Mouse (Mus musculus) brain, embryonic 14.5 days (tissue): Measurements from ENCODE around the gene Cela2a. TPM values are rescaled to one million over a fixed set of nuclear protein-coding genes. Genes with fewer than 3 reads are reported as not detected.
A peak's percentile ranks its signal among the peaks of the same experiment; 100 is the strongest.

ENCODE experiments used
- DNase-seq: peaks from one replicate; pipeline ENCODE4 v3.0.0-alpha.2; 2011; ENCODE audit warnings: low read depth
- CTCF ChIP-seq: fragments of 200-500 bp; IDR thresholded peaks from 2 replicates; pipeline ENCODE4 v1.5.1; 2012; ENCODE audit warnings: inconsistent platforms, mild to moderate bottlenecking, moderate library complexity, borderline replicate concordance; ENCODE audit not compliant: insufficient read depth, insufficient read length; ENCODE audit errors: extremely low read depth
- POLR2A ChIP-seq: fragments of 200-500 bp; IDR thresholded peaks from 2 replicates; pipeline ENCODE4 v1.6.1; 2012; ENCODE audit warnings: mild to moderate bottlenecking, inconsistent platforms, borderline replicate concordance; ENCODE audit not compliant: poor library complexity, insufficient read depth, insufficient read length, severe bottlenecking; ENCODE audit errors: extremely low read depth
- polyA plus RNA-seq: library from polyadenylated mRNA; depleted of rRNA; stranded (reverse); fragments of >200 nt; gene quantifications from 2 replicates; pipeline ENCODE4 v1.2.3, GENCODE M21; 2012

Cela2a gene
- polyA plus RNA-seq, 1 experiment, result 0.21 TPM

DNA sequence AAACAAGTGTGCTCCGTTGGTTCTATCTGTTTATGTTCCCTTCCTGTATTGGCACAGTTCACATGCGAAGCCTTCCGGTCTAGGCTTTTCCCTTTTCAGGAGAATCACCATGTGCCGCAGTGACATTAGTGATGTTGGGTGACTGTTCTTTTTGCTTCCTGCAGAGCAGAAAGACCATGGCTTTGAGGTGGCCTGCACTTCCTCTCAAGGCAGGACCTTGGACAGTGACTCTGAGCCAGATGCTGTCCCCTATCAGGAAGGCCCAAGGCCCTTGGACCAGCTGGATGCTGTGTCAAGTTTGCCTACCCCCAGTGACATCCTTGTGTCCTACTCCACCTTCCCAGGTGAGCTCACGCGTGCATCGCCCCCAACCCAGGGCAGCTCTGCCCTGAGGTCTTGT lies 14.6 kb downstream of the Cela2a start:
- TF ChIP-seq CTCF (no peak), POLR2A (no peak)
- no peak for DNase-seq

DNA sequence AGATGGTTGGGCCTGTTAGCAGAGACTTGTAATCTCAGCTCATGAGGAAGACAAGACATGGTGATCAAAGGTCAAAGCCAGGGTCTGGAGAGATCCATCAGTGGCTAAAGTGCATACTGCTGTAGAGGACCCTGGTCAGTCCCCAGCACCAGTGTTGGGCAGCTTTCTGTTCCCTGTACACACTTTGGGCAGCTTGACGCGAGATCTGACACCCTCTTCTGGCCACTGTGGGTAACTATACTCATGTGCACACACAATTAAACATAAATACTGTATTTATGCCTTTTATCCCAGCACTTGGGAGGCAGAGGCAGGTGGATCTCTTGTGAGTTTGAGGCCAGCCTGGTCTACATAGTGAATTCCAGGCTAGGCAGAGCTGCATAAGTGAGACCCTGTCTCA lies 15.0 kb downstream of the Cela2a start:
- TF ChIP-seq CTCF (no peak), POLR2A (no peak)
- no peak for DNase-seq

DNA sequence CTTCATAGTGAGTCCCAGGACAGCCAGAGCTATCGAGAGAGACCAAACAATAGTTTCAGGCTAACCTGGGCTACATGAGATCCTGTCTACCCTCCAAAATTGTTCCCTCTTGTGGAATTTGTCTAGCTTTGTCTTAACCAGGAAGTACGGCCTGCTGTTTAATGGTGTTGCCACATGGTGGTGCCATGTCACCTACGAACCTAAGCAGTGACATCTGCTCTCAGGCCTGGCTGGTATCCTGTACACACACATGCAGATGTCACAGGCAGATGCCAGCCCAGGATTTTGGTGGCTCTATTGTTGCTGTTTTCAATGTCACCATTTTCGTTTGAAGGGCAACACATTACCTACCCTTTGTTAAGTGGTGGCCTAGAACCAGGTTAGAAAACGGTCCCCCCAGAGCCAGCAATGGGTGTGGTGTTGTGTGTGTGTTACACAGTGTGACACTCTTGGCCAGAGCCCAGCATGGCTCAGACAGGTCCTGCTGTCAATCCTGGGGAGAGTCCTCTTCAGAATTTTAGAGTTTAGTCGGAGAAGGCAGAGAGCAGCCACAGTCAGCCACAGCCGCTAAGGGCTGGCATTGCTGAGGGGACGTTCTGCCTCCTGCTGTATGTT lies 16.0 kb downstream of the Cela2a start:
- no peak for TF ChIP-seq POLR2A
- TF ChIP-seq CTCF, result peak; percentile 69; the same call in 1 of the 2 replicates
- DNase-seq, result peak; percentile 85

DNA sequence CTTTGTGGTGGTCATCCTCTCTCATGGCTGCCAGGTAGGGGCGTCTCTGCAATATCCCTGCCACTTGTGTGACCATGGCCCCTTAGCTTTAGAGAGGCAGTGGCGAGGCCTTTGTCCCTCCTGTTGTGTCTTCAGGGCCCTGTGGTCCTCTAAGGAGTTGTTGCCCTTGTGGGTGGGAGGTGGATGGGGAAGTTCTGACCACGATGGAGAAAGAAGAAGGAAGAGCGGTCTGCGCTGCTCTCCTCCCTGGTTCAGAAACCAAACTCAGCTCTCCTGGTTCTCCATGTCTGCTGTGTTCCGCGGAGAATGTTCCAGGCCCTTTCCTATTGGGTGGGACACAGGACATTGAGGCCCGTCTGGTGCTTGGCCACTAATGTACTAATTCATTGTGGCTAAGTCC lies 20.1 kb downstream of the Cela2a start:
- TF ChIP-seq CTCF, result no peak
- no peak for TF ChIP-seq POLR2A
- DNase-seq, result no peak

DNA sequence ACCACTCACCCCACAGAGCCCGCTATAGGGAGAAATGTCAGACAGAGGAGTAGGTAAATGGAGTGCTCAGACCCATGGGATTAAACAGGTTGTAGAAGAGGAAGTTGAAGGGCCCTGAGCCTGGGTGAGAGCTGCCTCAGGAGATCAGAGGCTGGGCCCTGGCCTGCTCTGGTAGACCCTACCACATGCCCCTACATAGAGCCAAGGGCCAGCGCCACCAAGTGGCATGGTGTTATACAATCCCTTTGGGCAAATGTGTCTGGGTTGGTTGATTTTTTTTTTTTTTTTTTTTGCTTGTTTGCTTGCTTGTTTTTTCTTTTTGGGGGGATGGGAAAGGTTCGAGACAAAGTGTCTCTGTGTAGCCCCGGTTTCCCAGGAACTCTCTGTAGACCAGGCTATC lies 21.9 kb downstream of the Cela2a start:
- no peak for DNase-seq
- no peak for TF ChIP-seq CTCF
- TF ChIP-seq POLR2A, result no peak

DNA sequence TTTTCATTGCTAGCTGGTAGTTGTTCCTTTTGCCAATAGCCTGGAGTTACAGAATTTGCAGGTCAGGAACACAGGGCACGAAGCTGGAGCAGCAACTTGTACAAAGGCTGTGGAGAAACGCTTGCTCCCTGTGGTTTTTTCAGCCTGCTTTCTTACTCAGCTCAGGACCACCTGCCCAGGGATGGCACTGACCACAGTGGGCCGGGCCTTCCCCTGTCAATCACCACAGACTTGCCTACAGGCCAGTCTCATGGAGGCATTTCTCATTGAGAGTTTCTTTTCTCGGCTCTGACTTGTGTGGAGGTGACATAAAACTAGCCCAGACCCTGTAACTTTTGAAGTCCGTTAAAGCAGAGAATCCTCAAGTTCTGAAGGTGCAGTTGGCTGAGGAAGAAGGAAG lies 28.4 kb downstream of the Cela2a start:
- DNase-seq, result no peak
- TF ChIP-seq POLR2A (no peak), CTCF (no peak)

DNA sequence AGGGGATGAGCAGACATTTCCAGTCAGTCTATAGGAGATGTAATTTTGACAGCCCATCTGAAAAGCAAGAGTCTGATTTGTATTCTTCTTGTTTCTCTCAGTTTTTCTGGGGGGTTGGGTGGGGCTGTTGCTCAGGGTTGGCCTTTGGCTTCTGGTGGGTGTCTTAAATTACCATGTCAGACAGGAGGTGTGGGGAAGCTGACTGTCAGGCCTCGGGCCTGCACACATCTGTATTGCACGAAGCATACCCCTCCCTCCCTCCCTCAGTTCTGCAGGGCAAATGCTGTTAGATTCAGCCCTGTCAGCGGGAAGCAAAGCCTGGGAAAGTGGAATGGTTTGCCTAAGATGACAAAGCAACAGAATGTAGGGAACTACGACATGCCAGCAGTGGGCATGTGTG lies 29.0 kb downstream of the Cela2a start:
- TF ChIP-seq CTCF (no peak), POLR2A (no peak)
- no peak for DNase-seq

DNA sequence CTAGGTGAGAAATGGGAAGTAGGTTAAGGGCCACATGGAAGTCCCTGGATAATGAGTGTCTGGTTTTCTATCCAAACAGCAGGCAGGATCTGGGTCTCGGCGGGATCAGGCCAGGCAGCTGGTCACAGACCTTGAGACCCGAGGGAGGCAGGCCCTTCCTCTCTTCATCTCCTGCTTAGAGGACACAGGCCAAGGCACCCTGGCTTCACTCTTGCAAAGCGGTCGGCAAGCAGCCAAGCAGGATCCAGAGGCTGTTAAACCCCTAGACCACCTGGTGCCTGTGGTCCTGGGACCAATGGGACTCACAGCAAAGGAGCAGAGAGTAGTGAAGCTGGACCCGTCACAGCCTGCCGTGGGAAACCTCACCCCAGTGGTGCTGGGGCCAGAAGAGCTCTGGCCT lies 29.6 kb downstream of the Cela2a start:
- DNase-seq, result no peak
- no peak for TF ChIP-seq POLR2A
- TF ChIP-seq CTCF, result no peak

DNA sequence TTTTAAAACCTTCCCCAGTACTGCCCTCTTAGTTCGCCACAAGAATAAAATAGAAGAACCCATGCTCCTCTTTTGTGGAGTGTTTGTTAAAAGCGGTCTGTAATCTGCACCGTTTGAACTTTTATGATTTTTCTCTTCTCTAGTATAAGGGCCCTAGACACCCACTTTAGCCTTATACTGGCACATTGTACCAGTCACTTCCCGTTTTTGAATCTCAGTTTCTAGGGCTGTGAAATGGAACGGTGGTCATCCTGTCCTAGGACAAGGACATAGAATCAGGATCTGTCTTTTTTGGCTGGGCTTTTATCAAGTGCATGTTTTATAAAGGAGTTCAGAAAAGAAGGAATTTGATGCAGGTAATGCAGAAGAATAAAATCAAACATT lies 31.8 kb downstream of the Cela2a start:
- TF ChIP-seq CTCF, result no peak
- TF ChIP-seq POLR2A, result no peak
- no peak for DNase-seq

DNA sequence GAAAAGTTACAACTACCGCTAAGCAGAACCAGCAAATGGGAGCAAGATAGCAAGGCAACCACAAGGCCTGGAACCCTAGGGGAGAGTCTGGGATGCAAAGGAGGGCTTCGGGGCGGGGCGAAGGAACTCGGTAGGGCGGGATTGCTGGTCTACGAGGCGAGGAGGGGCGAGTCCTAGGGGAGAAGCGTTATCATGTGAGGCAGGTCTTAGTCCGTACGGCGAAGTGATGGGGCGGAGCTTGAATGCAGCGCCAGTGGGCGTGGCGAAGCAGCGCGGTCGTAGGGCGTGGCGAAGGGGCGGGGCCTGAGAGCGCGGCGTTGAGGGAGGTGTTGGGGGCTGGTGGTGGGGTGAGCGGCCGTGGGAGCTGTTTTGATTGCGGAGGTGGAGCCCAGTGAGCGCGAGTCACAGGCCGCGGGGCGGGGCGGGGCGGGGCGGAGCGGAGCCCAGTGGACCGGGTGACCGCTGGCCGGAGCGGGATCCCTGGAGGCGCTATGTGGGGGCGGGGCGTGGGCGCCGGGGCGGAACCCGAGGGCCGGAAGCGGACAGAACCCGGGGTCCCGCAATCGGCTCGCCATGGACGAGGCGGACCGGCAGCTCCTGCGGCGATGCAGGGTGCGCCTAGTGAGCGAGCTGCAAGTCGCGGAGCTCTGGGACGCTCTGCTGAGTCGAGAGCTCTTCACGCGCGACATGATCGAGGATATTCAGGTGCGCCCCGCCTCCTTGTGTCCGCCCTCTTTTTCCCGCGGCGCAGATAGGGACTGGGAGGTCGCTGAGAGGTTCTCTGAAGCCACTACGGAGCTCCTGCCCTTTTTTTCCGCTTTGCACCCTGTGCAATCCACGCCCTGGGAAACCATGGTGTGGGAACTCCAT lies 32.4 kb downstream of the Cela2a start, which contains the start of gene Casp9:
TSS of gene Casp9 (plus strand) at position 331 of the 870 bp plus-strand sequence.
- TF ChIP-seq CTCF, result no peak
- TF ChIP-seq POLR2A, result peak; percentile 41; the same call in 1 of the 2 replicates
- DNase-seq, result peak; percentile 98

DNA sequence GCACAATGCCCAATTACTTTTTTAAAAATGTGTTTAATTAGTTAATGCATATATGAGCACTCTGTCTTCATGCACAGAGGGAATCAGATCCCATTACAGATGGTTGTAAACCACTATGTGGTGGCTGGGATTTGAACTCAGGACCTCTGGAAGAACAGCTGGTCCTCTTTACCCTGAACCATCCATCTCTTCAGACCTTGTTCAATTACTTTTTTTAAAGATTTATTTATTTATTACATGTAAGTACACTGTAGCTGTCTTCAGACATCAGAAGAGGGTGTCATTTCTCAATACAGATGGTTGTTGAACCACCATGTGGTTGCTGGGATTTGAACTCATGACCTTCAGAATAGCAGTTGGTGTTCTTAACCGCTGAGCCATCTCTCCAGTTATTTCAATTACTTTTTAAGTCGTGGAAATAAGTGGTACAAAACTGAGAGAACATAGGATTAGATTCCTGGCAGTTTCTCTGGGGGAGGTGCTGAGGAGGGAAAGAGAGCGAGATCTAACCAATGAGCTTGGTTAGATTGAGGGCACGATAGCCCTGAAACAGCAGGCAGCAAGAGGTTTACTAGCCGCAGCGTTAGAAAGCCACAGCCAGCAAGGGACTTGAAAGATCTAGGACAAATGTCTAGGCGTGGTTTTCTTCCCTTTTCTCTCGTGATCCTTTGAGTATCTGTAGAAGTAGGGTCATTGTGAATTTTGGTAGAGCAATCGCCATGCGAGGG lies 33.2 kb downstream of the Cela2a start:
- TF ChIP-seq POLR2A (no peak), CTCF (no peak)
- DNase-seq, result no peak
